ENCODE assay signal across 13 mouse cellular contexts in the genomic region with DNA sequence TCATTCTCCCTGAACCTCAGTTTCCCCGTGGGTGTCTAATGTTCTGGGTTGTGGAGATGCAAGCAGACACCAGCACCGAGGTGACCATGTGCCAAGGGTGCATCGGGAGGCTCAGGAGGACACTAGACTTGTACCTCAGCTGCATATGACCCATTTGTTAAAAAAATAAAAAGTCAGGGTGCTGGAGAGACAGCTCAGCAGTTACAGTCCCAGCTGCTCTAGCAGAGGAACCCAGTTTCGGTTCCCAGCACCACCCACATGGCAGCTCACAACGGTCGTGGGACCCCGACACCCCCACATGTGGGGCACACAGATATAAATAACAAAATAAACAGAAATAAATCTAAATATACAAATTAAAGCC. TPM values are rescaled to one million over a fixed set of nuclear protein-coding genes. Genes with fewer than 3 reads are reported as not detected.
DNase-seq lines count a peak whose midpoint lies in the region; ATAC-seq lines count a peak whose summit lies in the region.
"Had no signal": no experiment of that assay in that cellular context is flagged by ENCODE, and none has a peak within 500 bp of the region (broad histone marks: within the 10 kb centered on the region; RNA-seq: fewer than 3 reads in every experiment).

No protein-coding gene starts in this region.

- 90% methylated on average over 7 of the region's 7 CpGs for WGBS in forebrain, embryonic 13.5 days
- WGBS in forebrain, embryonic 16.5 days: 92% methylated on average over 7 of the region's 7 CpGs
- 87% methylated on average over 7 of the region's 7 CpGs for WGBS in kidney, embryonic 16.5 days

- no peaks in the 10 kb centered on the region for H3K36me3 ChIP-seq in forebrain, embryonic 13.5 days (ENCODE audit: poor library complexity, severe bottlenecking)
- no peaks in the 10 kb centered on the region for H3K36me3 ChIP-seq in forebrain, embryonic 16.5 days (ENCODE audit: control insufficient read depth, insufficient read depth)
- H3K36me3 ChIP-seq in kidney, embryonic 16.5 days (ENCODE audit: insufficient read depth, low read length): no peaks in the 10 kb centered on the region
- H3K36me3 ChIP-seq in megakaryocyte, embryonic 14.5 days (replicated peaks; ENCODE audit: low read length): no peaks in the 10 kb centered on the region
- H3K36me3 ChIP-seq: forebrain, embryonic 10.5 days; limb, embryonic 13.5 days; liver, embryonic 15.5 days; midbrain, embryonic 15.5 days had no signal

- peaks cover 65% of the 10 kb centered on the region for H3K4me1 ChIP-seq in forebrain, embryonic 13.5 days
- peaks cover 56% of the 10 kb centered on the region for H3K4me1 ChIP-seq in forebrain, embryonic 16.5 days (replicated peaks; ENCODE audit: control insufficient read depth, insufficient read depth, low read length)
- H3K4me1 ChIP-seq in kidney, embryonic 16.5 days (ENCODE audit: insufficient read depth, low read length): peaks cover 56% of the 10 kb centered on the region
- peaks cover 90% of the 10 kb centered on the region for H3K4me1 ChIP-seq in megakaryocyte, embryonic 14.5 days

- no peak overlapping the region for H3K9ac ChIP-seq in forebrain, embryonic 13.5 days
- no peak overlapping the region for H3K9ac ChIP-seq in forebrain, embryonic 16.5 days (replicated peaks; ENCODE audit: low read depth, low read length)
- H3K9ac ChIP-seq in kidney, embryonic 16.5 days (replicated peaks; ENCODE audit: low read length): no peak overlapping the region
- H3K9ac ChIP-seq: limb, embryonic 13.5 days; liver, embryonic 15.5 days; midbrain, embryonic 15.5 days had no signal

- H3K9me3 ChIP-seq in forebrain, embryonic 13.5 days (replicated peaks): no peaks in the 10 kb centered on the region
- no peaks in the 10 kb centered on the region for H3K9me3 ChIP-seq in forebrain, embryonic 16.5 days (ENCODE audit: control insufficient read depth, low read length)
- H3K9me3 ChIP-seq in kidney, embryonic 16.5 days (ENCODE audit: low read length): no peaks in the 10 kb centered on the region
- no peaks in the 10 kb centered on the region for H3K9me3 ChIP-seq in megakaryocyte, embryonic 14.5 days
- H3K9me3 ChIP-seq: forebrain, embryonic 10.5 days; limb, embryonic 13.5 days; liver, embryonic 15.5 days; midbrain, embryonic 15.5 days had no signal

- ATAC-seq in forebrain, embryonic 13.5 days: no peak
- ATAC-seq in forebrain, embryonic 16.5 days: no peak
- ATAC-seq in kidney, embryonic 16.5 days (ENCODE audit: low FRiP score, low TSS enrichment): no peak
- no peak for ATAC-seq in megakaryocyte, adult 5-6 weeks (ENCODE audit: poor library complexity, severe bottlenecking)
- ATAC-seq: inflammation-experienced regulatory T-cells, adult 6 months; midbrain, embryonic 15.5 days had no signal

- DNase-seq in kidney, adult 8-10 months: peak; percentile 7 to 14
- DNase-seq in A20 (ENCODE audit: low read depth, low spot score): peak; percentile 45

- H3K27ac ChIP-seq in forebrain, embryonic 13.5 days: no peak overlapping the region
- no peak overlapping the region for H3K27ac ChIP-seq in forebrain, embryonic 16.5 days (ENCODE audit: low read length)
- no peak overlapping the region for H3K27ac ChIP-seq in kidney, embryonic 16.5 days (ENCODE audit: low read length)
- H3K27ac ChIP-seq: forebrain, embryonic 10.5 days; limb, embryonic 13.5 days; liver, embryonic 15.5 days; midbrain, embryonic 15.5 days had no signal

- H3K4me3 ChIP-seq in forebrain, embryonic 13.5 days: peak overlapping the region; percentile 1; the same call in 1 of the 2 replicates
- H3K4me3 ChIP-seq in forebrain, embryonic 16.5 days (replicated peaks; ENCODE audit: low read length): no peak overlapping the region
- H3K4me3 ChIP-seq in kidney, embryonic 16.5 days (ENCODE audit: low read length): no peak overlapping the region
- H3K4me3 ChIP-seq in megakaryocyte, embryonic 14.5 days (replicated peaks): peak overlapping the region; percentile 38
- H3K4me3 ChIP-seq: liver, embryonic 15.5 days had no signal

- H3K27me3 ChIP-seq in forebrain, embryonic 13.5 days: peaks cover 46% of the 10 kb centered on the region
- peaks cover 3% of the 10 kb centered on the region; the same call in 1 of the 2 replicates for H3K27me3 ChIP-seq in forebrain, embryonic 16.5 days (replicated peaks; ENCODE audit: control insufficient read depth, insufficient read depth, low read length)
- H3K27me3 ChIP-seq in kidney, embryonic 16.5 days (ENCODE audit: insufficient read depth, low read length): no peaks in the 10 kb centered on the region
- peaks cover 14% of the 10 kb centered on the region for H3K27me3 ChIP-seq in megakaryocyte, embryonic 14.5 days (replicated peaks)

- no peak overlapping the region; the same call in 1 of the 2 replicates for H3K4me2 ChIP-seq in forebrain, embryonic 13.5 days
- no peak overlapping the region for H3K4me2 ChIP-seq in forebrain, embryonic 16.5 days (ENCODE audit: low read length)
- H3K4me2 ChIP-seq in kidney, embryonic 16.5 days (replicated peaks; ENCODE audit: low read depth, low read length): no peak overlapping the region

RNA-seq across cellular contexts. Expression of a gene that starts 26.9 kb away (rescaled TPM):
- 18.5 and 25.2 TPM in 2 replicates for polyA plus RNA-seq in forebrain, embryonic 13.5 days (2015; fragmentation: Nextera tagmentation; extraction: Ambion mirVana)
- polyA plus RNA-seq in forebrain, embryonic 16.5 days (2015; fragmentation: Nextera tagmentation; extraction: Ambion mirVana): 25.4 and 27.0 TPM in 2 replicates
- 87.8 and 92.0 TPM in 2 replicates for polyA plus RNA-seq in kidney, embryonic 16.5 days (2015; fragmentation: Nextera tagmentation; extraction: Ambion mirVana)
- polyA plus RNA-seq in megakaryocyte, embryonic 14.5 days (2012; ENCODE audit: insufficient read depth, low replicate concordance): 184 and 257 TPM in 2 replicates
- 51.4 and 54.5 TPM in 2 replicates for total RNA-seq in megakaryocyte, adult 5-6 weeks (2015)
- total RNA-seq in megakaryocyte, adult 5-6 weeks (2017): 6.2 and 8.6 TPM in 2 replicates

RNA-seq across cellular contexts. Expression of a gene that starts 35.6 kb away (rescaled TPM):
- polyA plus RNA-seq in forebrain, embryonic 13.5 days (2015; fragmentation: Nextera tagmentation; extraction: Ambion mirVana): 1.8 TPM in 2 replicates
- polyA plus RNA-seq in forebrain, embryonic 16.5 days (2015; fragmentation: Nextera tagmentation; extraction: Ambion mirVana): 1.2 and 1.8 TPM in 2 replicates
- polyA plus RNA-seq in kidney, embryonic 16.5 days (2015; fragmentation: Nextera tagmentation; extraction: Ambion mirVana): 42.7 and 44.1 TPM in 2 replicates
- 4.4 TPM in 1 of 2 replicates, not detected in the other for polyA plus RNA-seq in megakaryocyte, embryonic 14.5 days (2012; ENCODE audit: insufficient read depth, low replicate concordance)
- 30.6 and 34.0 TPM in 2 replicates for total RNA-seq in megakaryocyte, adult 5-6 weeks (2015)
- 6.5 and 11.5 TPM in 2 replicates for total RNA-seq in megakaryocyte, adult 5-6 weeks (2017)
- total RNA-seq: gastrocnemius, adult 18-20 months had no signal

RNA-seq across cellular contexts. Expression of a gene that starts 39.7 kb away (rescaled TPM):
- 2.1 and 2.3 TPM in 2 replicates for polyA plus RNA-seq in forebrain, embryonic 13.5 days (2015; fragmentation: Nextera tagmentation; extraction: Ambion mirVana)
- 1.0 and 2.2 TPM in 2 replicates for polyA plus RNA-seq in forebrain, embryonic 16.5 days (2015; fragmentation: Nextera tagmentation; extraction: Ambion mirVana)
- polyA plus RNA-seq in kidney, embryonic 16.5 days (2015; fragmentation: Nextera tagmentation; extraction: Ambion mirVana): 1.4 and 1.6 TPM in 2 replicates
- polyA plus RNA-seq in megakaryocyte, embryonic 14.5 days (2012; ENCODE audit: insufficient read depth, low replicate concordance): 8.4 TPM in 1 of 2 replicates, not detected in the other
- not detected in 2 replicates for total RNA-seq in megakaryocyte, adult 5-6 weeks (2015)
- total RNA-seq in megakaryocyte, adult 5-6 weeks (2017): 0.26 and 1.4 TPM in 2 replicates
- polyA plus RNA-seq: liver, embryonic 15.5 days had no signal

RNA-seq across cellular contexts. Expression of a gene that starts 44.2 kb away (rescaled TPM):
- polyA plus RNA-seq in forebrain, embryonic 13.5 days (2015; fragmentation: Nextera tagmentation; extraction: Ambion mirVana): 4.2 and 5.8 TPM in 2 replicates
- 6.2 and 8.8 TPM in 2 replicates for polyA plus RNA-seq in forebrain, embryonic 16.5 days (2015; fragmentation: Nextera tagmentation; extraction: Ambion mirVana)
- polyA plus RNA-seq in kidney, embryonic 16.5 days (2015; fragmentation: Nextera tagmentation; extraction: Ambion mirVana): 5.0 and 5.2 TPM in 2 replicates
- polyA plus RNA-seq in megakaryocyte, embryonic 14.5 days (2012; ENCODE audit: insufficient read depth, low replicate concordance): 0.89 TPM in 1 of 2 replicates, not detected in the other
- 0.83 and 2.9 TPM in 2 replicates for total RNA-seq in megakaryocyte, adult 5-6 weeks (2015)
- total RNA-seq in megakaryocyte, adult 5-6 weeks (2017): 0.33 TPM in 1 of 2 replicates, not detected in the other

RNA-seq across cellular contexts. Expression of a gene that starts 44.3 kb away (rescaled TPM):
- polyA plus RNA-seq in forebrain, embryonic 13.5 days (2015; fragmentation: Nextera tagmentation; extraction: Ambion mirVana): 76.7 and 87.3 TPM in 2 replicates
- polyA plus RNA-seq in forebrain, embryonic 16.5 days (2015; fragmentation: Nextera tagmentation; extraction: Ambion mirVana): 86.0 and 91.0 TPM in 2 replicates
- polyA plus RNA-seq in kidney, embryonic 16.5 days (2015; fragmentation: Nextera tagmentation; extraction: Ambion mirVana): 87.6 and 104 TPM in 2 replicates
- polyA plus RNA-seq in megakaryocyte, embryonic 14.5 days (2012; ENCODE audit: insufficient read depth, low replicate concordance): 80.4 and 114 TPM in 2 replicates
- total RNA-seq in megakaryocyte, adult 5-6 weeks (2015): 5.4 and 5.7 TPM in 2 replicates
- 21.9 and 42.4 TPM in 2 replicates for total RNA-seq in megakaryocyte, adult 5-6 weeks (2017)

Comparison
In these comparisons a context has a peak if more than half of its experiments do, and no peak if none do; other contexts are left out.
1. H3K4me3 ChIP-seq: peak in forebrain, embryonic 13.5 days (single experiment) and megakaryocyte, embryonic 14.5 days (single experiment); none in forebrain, embryonic 16.5 days (single experiment) and kidney, embryonic 16.5 days (single experiment).